In genomic region chr3:37987775-37988505, GRCm38 (mm10) we compare ENCODE assay signal across 23 mouse cellular contexts.
DNase-seq lines count a peak whose midpoint lies in the region; ATAC-seq and TF ChIP-seq lines count a peak whose summit lies in the region.
"Had no signal": no experiment of that assay in that cellular context is flagged by ENCODE, and none has a peak within 500 bp of the region (broad histone marks: within the 10 kb centered on the region; RNA-seq: fewer than 3 reads in every experiment).

No protein-coding gene starts in this region.

- TF ChIP-seq CTCF in kidney, adult 2 months (conservative IDR thresholded peaks at IDR 0.05; ENCODE audit: insufficient read depth, insufficient read length, low read depth, low read length), result no peak
- TF ChIP-seq CTCF in stomach, postnatal 0 days (IDR thresholded peaks at IDR 0.05; ENCODE audit: low read depth), result no peak

- no peak for TF ChIP-seq EP300 in stomach, postnatal 0 days (optimal IDR thresholded peaks at IDR 0.05)

- 16% methylated on average over 20 of the region's 20 CpGs for WGBS in kidney, embryonic 14.5 days
- WGBS in kidney, adult 2 months, result 50% methylated on average over 20 of the region's 20 CpGs
- WGBS in stomach, embryonic 15.5 days, result 43% methylated on average over 20 of the region's 20 CpGs
- 51% methylated on average over 20 of the region's 20 CpGs for WGBS in stomach, postnatal 0 days
- 34% methylated on average over 20 of the region's 20 CpGs for WGBS in limb, embryonic 14.5 days
- 52% methylated on average over 20 of the region's 20 CpGs for WGBS in stomach, embryonic 16.5 days

- TF ChIP-seq POLR2A in kidney, adult 2 months (IDR thresholded peaks at IDR 0.05; ENCODE audit: low read depth, low read length), result no peak
- TF ChIP-seq POLR2A in limb, embryonic 14.5 days (IDR thresholded peaks at IDR 0.05; ENCODE audit: borderline replicate concordance, extremely low read depth, insufficient read depth, insufficient read length), result no peak

- DNase-seq in kidney, adult 2 months, result no peak
- no peak for DNase-seq in stomach, postnatal 0 days (ENCODE audit: low spot score)
- DNase-seq in limb, embryonic 14.5 days (ENCODE audit: low spot score), result peak; percentile 3
- no peak for DNase-seq in urinary bladder, postnatal 36 days (ENCODE audit: low spot score in 2 of 2)
- DNase-seq: adrenal gland, postnatal 14 days; cerebellum, postnatal 10 days; gastrocnemius, postnatal 36 days; heart, postnatal 4 days; kidney, postnatal 36 days; right cerebral cortex, postnatal 14 days; thymus, postnatal 14 days had no signal

- peak overlapping the region; percentile 28 for H3K4me2 ChIP-seq in kidney, embryonic 14.5 days (replicated peaks; ENCODE audit: low read depth, low read length)
- H3K4me2 ChIP-seq in stomach, embryonic 15.5 days, result 0 out of 2 replicates have a peak overlapping the region, but pooled peaks have one; percentile 6
- H3K4me2 ChIP-seq in stomach, postnatal 0 days (replicated peaks; ENCODE audit: low read depth), result no peak overlapping the region
- peak overlapping the region; percentile 9; the same call in 1 of the 2 replicates for H3K4me2 ChIP-seq in limb, embryonic 14.5 days (replicated peaks; ENCODE audit: low read depth, low read length, severe bottlenecking)
- peak overlapping the region; percentile 28; the same call in 1 of the 2 replicates for H3K4me2 ChIP-seq in stomach, embryonic 16.5 days (ENCODE audit: low read depth, low read length)
- H3K4me2 ChIP-seq: embryonic facial prominence, embryonic 13.5 days; forebrain, embryonic 12.5 days; hindbrain, embryonic 14.5 days had no signal

- H3K9me3 ChIP-seq in kidney, embryonic 14.5 days (ENCODE audit: control insufficient read depth, low read length), result no peaks in the 10 kb centered on the region
- H3K9me3 ChIP-seq in stomach, embryonic 15.5 days, result no peaks in the 10 kb centered on the region
- no peaks in the 10 kb centered on the region for H3K9me3 ChIP-seq in stomach, postnatal 0 days (ENCODE audit: control insufficient read depth, low read length)
- no peaks in the 10 kb centered on the region for H3K9me3 ChIP-seq in limb, embryonic 14.5 days (ENCODE audit: control insufficient read depth, low read length)
- no peaks in the 10 kb centered on the region for H3K9me3 ChIP-seq in stomach, embryonic 16.5 days (replicated peaks; ENCODE audit: control insufficient read depth, low read length)
- H3K9me3 ChIP-seq: embryonic facial prominence, embryonic 13.5 days; forebrain, embryonic 12.5 days; heart, embryonic 10.5 days; midbrain, embryonic 10.5 days had no signal

- H3K27ac ChIP-seq in kidney, embryonic 14.5 days (ENCODE audit: low read depth, low read length), result no peak overlapping the region
- H3K27ac ChIP-seq in kidney, adult 2 months (ENCODE audit: insufficient read depth, low read depth, low read length), result no peak overlapping the region
- H3K27ac ChIP-seq in stomach, embryonic 15.5 days, result no peak overlapping the region
- H3K27ac ChIP-seq in stomach, postnatal 0 days (replicated peaks), result no peak overlapping the region
- H3K27ac ChIP-seq in limb, embryonic 14.5 days (replicated peaks; ENCODE audit: low read depth, low read length), result no peak overlapping the region
- H3K27ac ChIP-seq in stomach, embryonic 16.5 days (ENCODE audit: low read length), result no peak overlapping the region
- H3K27ac ChIP-seq: embryonic facial prominence, embryonic 13.5 days; forebrain, embryonic 12.5 days; heart, embryonic 10.5 days; hindbrain, embryonic 14.5 days; macrophage; midbrain, embryonic 10.5 days had no signal

- peaks cover 8% of the 10 kb centered on the region; the same call in 1 of the 2 replicates for H3K4me1 ChIP-seq in kidney, embryonic 14.5 days (ENCODE audit: control insufficient read depth, insufficient read depth, low read length)
- no peaks in the 10 kb centered on the region for H3K4me1 ChIP-seq in kidney, adult 2 months (ENCODE audit: control insufficient read depth, insufficient read depth, low read length)
- 0 out of 2 replicates have a peak, but pooled peaks cover 10% of the 10 kb centered on the region for H3K4me1 ChIP-seq in stomach, embryonic 15.5 days
- H3K4me1 ChIP-seq in stomach, postnatal 0 days (replicated peaks; ENCODE audit: control insufficient read depth, insufficient read depth), result no peaks in the 10 kb centered on the region
- peaks cover 6% of the 10 kb centered on the region for H3K4me1 ChIP-seq in limb, embryonic 14.5 days (ENCODE audit: control insufficient read depth, insufficient read depth, low read length)
- H3K4me1 ChIP-seq in stomach, embryonic 16.5 days (ENCODE audit: control insufficient read depth, insufficient read depth, low read length), result peaks cover 3% of the 10 kb centered on the region
- H3K4me1 ChIP-seq: forebrain, embryonic 12.5 days had no signal

- ATAC-seq in kidney, embryonic 14.5 days (ENCODE audit: low FRiP score, low TSS enrichment), result peak; percentile 61
- ATAC-seq in stomach, embryonic 15.5 days (ENCODE audit: insufficient read depth, low FRiP score, low read depth), result no peak
- no peak for ATAC-seq in stomach, postnatal 0 days (ENCODE audit: low FRiP score, low TSS enrichment)
- ATAC-seq in limb, embryonic 14.5 days (ENCODE audit: low FRiP score, low read depth), result peak; percentile 58
- ATAC-seq in stomach, embryonic 16.5 days (ENCODE audit: insufficient read depth, low FRiP score), result no peak
- ATAC-seq in cerebellum, adult (ENCODE audit: insufficient number of reproducible peaks, low FRiP score, low TSS enrichment), result no peak
- ATAC-seq: inflammation-experienced regulatory T-cells, adult 6 months had no signal

- no peaks in the 10 kb centered on the region for H3K36me3 ChIP-seq in kidney, embryonic 14.5 days (ENCODE audit: control insufficient read depth, insufficient read depth, low read length)
- H3K36me3 ChIP-seq in kidney, adult 2 months (ENCODE audit: control insufficient read depth, insufficient read depth, low read length), result no peaks in the 10 kb centered on the region
- H3K36me3 ChIP-seq in stomach, embryonic 15.5 days, result no peaks in the 10 kb centered on the region
- H3K36me3 ChIP-seq in stomach, postnatal 0 days (ENCODE audit: control insufficient read depth, insufficient read depth, low read length), result no peaks in the 10 kb centered on the region
- no peaks in the 10 kb centered on the region for H3K36me3 ChIP-seq in limb, embryonic 14.5 days (ENCODE audit: control insufficient read depth, insufficient read depth, low read length)
- H3K36me3 ChIP-seq in stomach, embryonic 16.5 days (ENCODE audit: control insufficient read depth, insufficient read depth, low read length), result no peaks in the 10 kb centered on the region
- H3K36me3 ChIP-seq: embryonic facial prominence, embryonic 13.5 days; forebrain, embryonic 12.5 days; heart, embryonic 10.5 days; midbrain, embryonic 10.5 days had no signal

- H3K27me3 ChIP-seq in kidney, embryonic 14.5 days (ENCODE audit: control insufficient read depth, insufficient read depth, low read length), result no peaks in the 10 kb centered on the region
- no peaks in the 10 kb centered on the region for H3K27me3 ChIP-seq in kidney, adult 2 months (replicated peaks; ENCODE audit: control insufficient read depth, insufficient read depth, low read length)
- no peaks in the 10 kb centered on the region for H3K27me3 ChIP-seq in stomach, embryonic 15.5 days (replicated peaks)
- no peaks in the 10 kb centered on the region for H3K27me3 ChIP-seq in stomach, postnatal 0 days (ENCODE audit: control insufficient read depth, insufficient read depth, low read length)
- no peaks in the 10 kb centered on the region for H3K27me3 ChIP-seq in limb, embryonic 14.5 days (ENCODE audit: control insufficient read depth, insufficient read depth, low read length)
- H3K27me3 ChIP-seq in stomach, embryonic 16.5 days (ENCODE audit: control insufficient read depth, insufficient read depth, low read length), result no peaks in the 10 kb centered on the region
- H3K27me3 ChIP-seq: embryonic facial prominence, embryonic 13.5 days; forebrain, embryonic 12.5 days had no signal

- no peak overlapping the region; the same call in 1 of the 2 replicates for H3K9ac ChIP-seq in kidney, embryonic 14.5 days (ENCODE audit: low read depth, low read length)
- H3K9ac ChIP-seq in stomach, embryonic 15.5 days, result no peak overlapping the region
- H3K9ac ChIP-seq in stomach, postnatal 0 days (ENCODE audit: low read length), result no peak overlapping the region; the same call in 1 of the 2 replicates
- H3K9ac ChIP-seq in limb, embryonic 14.5 days (ENCODE audit: low read depth, low read length, severe bottlenecking), result no peak overlapping the region
- H3K9ac ChIP-seq in stomach, embryonic 16.5 days (ENCODE audit: low read length), result peak overlapping the region; percentile 28; the same call in 1 of the 2 replicates
- H3K9ac ChIP-seq: embryonic facial prominence, embryonic 13.5 days; forebrain, embryonic 12.5 days; hindbrain, embryonic 14.5 days had no signal

- peak overlapping the region; percentile 5; the same call in 1 of the 2 replicates for H3K4me3 ChIP-seq in kidney, embryonic 14.5 days (ENCODE audit: low read length)
- H3K4me3 ChIP-seq in kidney, adult 2 months (ENCODE audit: insufficient read depth, low read depth, low read length), result no peak overlapping the region
- H3K4me3 ChIP-seq in stomach, embryonic 15.5 days (replicated peaks), result no peak overlapping the region
- H3K4me3 ChIP-seq in stomach, postnatal 0 days (ENCODE audit: low read depth, low read length), result no peak overlapping the region
- no peak overlapping the region for H3K4me3 ChIP-seq in limb, embryonic 14.5 days (replicated peaks; ENCODE audit: low read length)
- H3K4me3 ChIP-seq in stomach, embryonic 16.5 days (replicated peaks; ENCODE audit: low read length), result no peak overlapping the region
- H3K4me3 ChIP-seq: embryonic facial prominence, embryonic 13.5 days; erythroblast, embryonic 14.5 days; forebrain, embryonic 12.5 days; heart, embryonic 10.5 days; midbrain, embryonic 10.5 days had no signal

Comparison
In these comparisons a context has a peak if more than half of its experiments do, and no peak if none do; other contexts are left out.
1. ATAC-seq: peak in kidney, embryonic 14.5 days (single experiment) and limb, embryonic 14.5 days (single experiment); none in stomach, embryonic 15.5 days (single experiment), stomach, postnatal 0 days (single experiment), stomach, embryonic 16.5 days (single experiment) and cerebellum, adult (single experiment).